Mouse (Mus musculus) natural killer cell, adult 2 months (primary cell): Measurements from ENCODE around the gene Mrpl14.
A peak's percentile ranks its signal among the peaks of the same experiment; 100 is the strongest.

Source experiments
- DNase-seq, 2 experiments: peaks; one replicate each; pipeline ENCODE4 v3.0.0; 2022; ENCODE audit warnings: low spot score in 2 of 2

The Mrpl14 gene

GRCm38 (mm10) chr17:45724574-45724921 lies 38.4 kb downstream of the Mrpl14 start:
- DNase-seq, result no peak

DNA sequence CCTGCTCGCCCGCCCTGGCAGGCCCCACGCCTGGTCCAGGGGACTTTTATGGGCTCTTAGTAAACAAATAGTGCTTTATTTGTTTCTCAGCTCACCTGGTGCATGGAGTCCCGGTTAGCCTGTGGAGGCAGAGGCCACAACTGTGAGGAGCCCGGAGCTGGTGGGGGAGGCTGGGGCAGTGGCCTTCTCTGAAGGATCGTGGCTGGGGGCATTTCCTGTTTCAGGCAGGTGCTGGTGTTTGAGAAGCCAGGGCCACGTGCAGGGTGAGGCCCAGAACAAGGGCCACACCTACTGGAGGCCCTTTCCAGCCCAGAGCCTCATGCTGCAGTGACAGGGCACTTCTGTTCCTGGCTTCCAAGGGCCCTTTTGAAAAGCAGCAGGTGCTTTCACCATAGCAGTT lies 40.1 kb downstream of the Mrpl14 start:
- DNase-seq, result no peak

GRCm38 (mm10) chr17:45727481-45727880 lies 41.4 kb downstream of the Mrpl14 start:
- DNase-seq, result no peak

- no peak for DNase-seq
These were observed 42.0 kb downstream of the Mrpl14 start for GRCm38 (mm10) chr17:45727983-45728723.

DNA sequence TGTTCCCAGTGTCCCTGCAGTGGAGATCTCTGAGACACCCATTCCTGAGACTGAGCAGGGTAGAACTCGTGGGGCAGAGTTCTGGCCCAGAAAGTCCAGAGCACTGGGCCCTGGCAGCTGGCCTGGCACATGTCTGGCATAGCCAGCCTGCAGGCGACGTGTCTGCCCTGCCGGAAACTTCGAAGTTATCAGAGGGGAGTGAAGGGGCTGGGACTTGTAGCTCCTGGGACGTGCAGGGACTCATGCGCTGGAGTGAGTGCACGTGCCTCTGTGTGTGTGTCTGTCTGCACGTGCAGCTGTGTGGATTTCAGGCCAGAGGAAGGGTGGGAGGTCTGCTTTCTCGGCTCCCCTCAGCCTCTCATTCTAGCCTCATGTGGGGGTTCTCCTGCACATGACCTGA lies 43.3 kb downstream of the Mrpl14 start:
- DNase-seq, result no peak

- no peak for DNase-seq
These were observed 44.6 kb downstream of the Mrpl14 start for GRCm38 (mm10) chr17:45730696-45731095.

GRCm38 (mm10) chr17:45731172-45731864 lies 45.2 kb downstream of the Mrpl14 start:
- peak; percentile 77 to 84 for DNase-seq

- no peak for DNase-seq
These were observed 47.1 kb downstream of the Mrpl14 start for GRCm38 (mm10) chr17:45733038-45733734.

DNA sequence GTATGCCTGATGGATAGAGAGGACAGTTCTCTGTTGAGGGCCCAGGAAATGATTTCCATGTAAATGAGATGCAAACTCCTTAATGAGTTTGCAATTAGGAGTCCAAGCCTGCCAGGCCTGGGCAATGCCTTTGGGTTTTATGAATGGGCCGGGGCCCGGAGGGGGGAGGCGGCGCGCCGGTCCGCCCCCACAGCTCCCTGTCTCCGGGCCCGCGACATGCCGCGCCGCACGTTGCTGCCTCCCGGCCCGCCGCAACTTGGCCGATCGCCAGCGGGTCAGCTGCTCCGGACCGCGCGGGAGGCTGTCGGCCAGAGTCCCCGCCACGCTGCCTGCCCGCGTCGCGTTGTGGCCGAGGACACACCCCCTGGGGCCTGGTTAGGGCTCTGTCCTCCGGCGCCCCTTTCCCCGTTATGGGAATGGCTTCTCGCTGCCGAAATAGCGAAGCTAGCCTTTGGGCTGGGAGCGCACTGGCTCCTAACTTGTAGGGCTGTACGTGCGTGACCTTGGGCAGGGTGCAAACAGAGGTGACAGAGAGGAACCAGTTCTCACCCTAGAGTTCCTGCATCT lies 47.7 kb downstream of the Mrpl14 start, which contains the start of gene 1600014C23Rik:
Gene 1600014C23Rik (minus strand): TSS at position 110 of the 567 bp plus-strand sequence.
- DNase-seq, result no peak

DNA sequence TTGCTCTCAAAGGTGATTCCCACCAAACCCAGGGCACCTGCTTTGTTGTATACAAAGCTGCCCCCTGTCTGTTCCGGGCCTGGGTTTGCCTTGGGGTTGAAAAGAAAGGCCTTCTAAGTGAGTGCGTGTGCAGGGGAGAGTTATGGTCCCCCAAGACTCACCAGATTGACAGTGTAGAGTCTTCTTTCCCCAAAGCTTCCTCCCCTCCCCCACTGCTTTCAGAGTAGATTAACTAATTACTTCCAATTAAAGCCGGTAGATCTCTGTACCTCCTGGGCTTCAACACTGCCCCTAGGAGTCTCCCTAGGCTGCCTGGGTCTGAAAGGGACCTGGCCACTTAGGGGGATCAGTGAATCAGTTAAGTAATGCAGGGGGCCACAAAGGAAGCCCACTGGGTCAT lies 48.2 kb downstream of the Mrpl14 start:
- no peak for DNase-seq

DNA sequence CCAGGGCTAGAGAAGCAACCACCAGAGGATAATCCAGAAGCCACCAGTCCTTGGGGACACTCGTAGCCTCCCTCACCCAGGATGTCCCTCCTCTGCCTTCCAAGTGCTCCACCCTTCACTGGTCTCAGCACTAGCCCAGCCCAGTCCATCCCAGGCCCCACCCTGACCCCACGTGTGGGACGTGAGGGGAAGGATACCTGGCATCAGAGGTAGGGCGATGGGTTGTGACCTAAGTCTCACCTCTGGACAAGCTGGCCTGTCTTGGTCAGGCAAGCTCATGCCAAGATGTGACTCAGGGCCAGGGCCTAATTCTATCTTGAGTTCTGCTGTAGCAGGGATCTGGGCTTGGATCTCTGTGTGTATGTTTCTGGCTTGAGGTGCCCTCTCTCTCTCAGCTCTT lies 48.8 kb downstream of the Mrpl14 start:
- DNase-seq, result no peak

DNA sequence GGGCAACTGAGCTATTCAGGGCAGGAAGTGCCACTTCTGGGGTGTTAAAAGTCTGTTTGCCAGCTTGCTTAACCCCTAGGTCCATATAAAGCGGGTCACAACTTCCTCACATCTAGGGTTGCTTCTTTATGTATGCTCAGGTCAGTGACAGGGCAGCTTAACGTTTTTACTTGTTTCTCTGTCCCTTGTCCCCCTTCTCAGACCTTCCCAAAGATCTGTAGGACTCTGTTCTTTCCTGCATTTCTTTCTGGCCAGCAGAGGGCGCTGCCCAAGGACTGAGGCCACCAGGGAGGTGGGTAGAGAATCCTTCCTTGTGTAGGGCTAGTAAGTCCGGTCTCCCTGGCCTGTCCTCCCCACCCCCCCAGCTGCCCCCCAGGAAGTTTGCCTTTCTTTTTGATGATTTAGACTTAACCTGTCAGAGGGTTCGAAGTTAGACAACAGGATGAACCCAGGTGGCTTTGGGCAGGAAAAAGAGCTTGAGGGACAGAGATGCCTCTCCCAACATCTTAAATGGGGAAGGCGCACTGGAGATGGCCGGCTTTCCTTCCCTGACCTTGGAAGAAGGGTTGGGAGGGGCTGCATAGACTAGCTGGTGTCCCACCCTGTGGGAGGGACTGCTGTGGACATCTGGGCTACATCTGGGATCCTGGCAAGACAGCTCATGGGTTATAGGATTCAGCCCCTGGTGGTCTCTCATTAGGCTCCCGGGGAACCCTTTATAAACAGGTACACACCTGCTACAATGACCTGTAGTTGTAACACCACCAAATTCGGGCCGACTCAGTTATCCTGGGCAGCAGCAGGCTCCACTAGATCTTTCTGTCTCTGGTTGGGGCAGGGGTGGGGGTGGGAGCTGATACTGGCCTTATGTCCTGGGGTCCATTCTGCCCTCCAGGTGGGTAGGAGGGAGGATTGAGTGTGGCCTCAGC lies 49.5 kb downstream of the Mrpl14 start:
- peak; percentile 72 to 77 for DNase-seq

GRCm38 (mm10) chr17:45736311-45737077 lies 50.4 kb downstream of the Mrpl14 start:
- DNase-seq, result peak; percentile 64 to 66

DNA sequence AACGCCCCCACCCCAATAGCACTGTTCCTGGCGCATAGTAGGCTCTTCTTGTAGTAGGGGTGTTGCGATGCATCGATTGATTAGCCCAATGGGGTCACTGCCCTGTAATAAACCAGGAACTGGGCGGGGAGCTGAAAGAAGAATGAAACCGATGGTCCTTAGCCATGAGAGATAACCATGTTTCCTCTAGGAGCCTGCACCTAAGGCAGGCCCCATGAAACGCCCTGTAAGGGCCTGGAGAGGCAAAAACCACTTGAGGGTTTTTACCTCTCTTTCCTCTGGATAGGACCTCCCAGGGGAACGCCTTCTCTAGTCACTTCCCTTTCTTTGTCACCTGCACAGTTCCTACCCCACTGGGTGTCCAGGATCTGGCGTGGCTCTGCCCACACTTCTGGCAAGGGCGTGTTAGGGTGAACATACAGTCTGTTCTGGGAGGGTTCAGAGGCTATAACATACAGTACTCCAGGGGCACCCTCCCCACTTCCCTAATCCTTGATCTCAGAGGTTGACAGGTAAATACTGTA lies 51.0 kb downstream of the Mrpl14 start:
- DNase-seq, result no peak

- DNase-seq, result no peak
These were observed 56.4 kb downstream of the Mrpl14 start for GRCm38 (mm10) chr17:45742371-45743147.

DNA sequence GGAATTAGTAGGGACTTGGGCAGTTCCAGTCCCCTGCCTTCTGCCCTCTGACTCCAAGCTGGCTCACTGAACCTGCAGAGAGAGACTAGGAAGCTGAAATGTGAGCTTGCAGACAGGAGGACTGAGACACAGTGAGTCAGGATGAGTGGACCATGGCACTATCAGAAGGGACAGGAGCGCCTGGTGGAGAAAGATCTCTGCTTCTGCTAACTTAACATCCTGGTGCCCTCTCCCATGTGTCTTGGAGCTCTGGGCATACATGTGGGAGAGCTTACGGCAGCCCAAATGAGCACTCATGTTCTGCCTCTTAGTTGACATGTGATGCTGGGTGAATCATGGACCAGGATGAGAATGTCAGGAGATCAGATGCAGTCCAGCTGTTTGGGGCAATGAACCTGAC lies 59.5 kb downstream of the Mrpl14 start:
- no peak for DNase-seq

DNA sequence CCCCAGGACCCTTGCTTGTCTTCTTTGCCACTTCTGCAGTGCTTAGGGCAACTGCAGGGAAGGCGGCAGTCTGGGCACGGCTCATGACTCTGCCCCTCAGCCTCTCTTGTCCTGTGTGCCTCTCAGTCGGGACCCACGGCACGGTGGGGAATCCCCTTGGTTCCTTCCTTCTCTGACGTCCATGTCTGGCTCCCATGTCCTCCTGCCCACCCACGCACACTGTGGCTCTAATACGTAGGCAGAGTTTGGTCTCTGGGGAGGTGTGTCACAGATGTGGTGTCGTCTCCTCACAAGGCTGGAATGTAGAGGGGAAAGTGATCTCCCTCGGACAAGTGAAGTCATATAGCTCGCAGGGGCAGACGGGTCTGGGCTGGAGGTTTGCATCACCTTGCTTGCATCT lies 60.6 kb downstream of the Mrpl14 start:
- peak; percentile 84 to 90 for DNase-seq

GRCm38 (mm10) chr17:45747293-45747692 lies 61.2 kb downstream of the Mrpl14 start:
- no peak for DNase-seq
